Mouse (Mus musculus) hindbrain, embryonic 10.5 days (tissue): ENCODE measurements around the gene Vps33b. TPM values are rescaled to one million over a fixed set of nuclear protein-coding genes. Genes with fewer than 3 reads are reported as not detected.

Experiments
- DNase-seq: peaks from one replicate; pipeline ENCODE4 v3.0.0-alpha.2; 2017; ENCODE audit warnings: low spot score
- H3K27ac ChIP-seq: fragments of 300-500 bp; sonication (generic); 2 replicates; pipeline ENCODE4 v1.5.1; 2016; ENCODE audit warnings: mild to moderate bottlenecking, moderate library complexity
- H3K27me3 ChIP-seq: fragments of 300-500 bp; sonication (generic); 2 replicates; pipeline ENCODE4 v1.6.1; 2016; ENCODE audit warnings: mild to moderate bottlenecking; ENCODE audit not compliant: poor library complexity, insufficient read depth, severe bottlenecking
- H3K36me3 ChIP-seq: fragments of 300-500 bp; sonication (generic); 2 replicates; pipeline ENCODE4 v1.6.1; 2016; ENCODE audit warnings: mild to moderate bottlenecking, moderate library complexity
- H3K4me1 ChIP-seq: fragments of 300-500 bp; sonication (generic); replicated peaks from 2 replicates; pipeline ENCODE4 v1.6.1; 2016; ENCODE audit warnings: mild to moderate bottlenecking
- H3K4me3 ChIP-seq: fragments of 300-500 bp; sonication (generic); 2 replicates; pipeline ENCODE4 v1.5.1; 2016; ENCODE audit warnings: mild to moderate bottlenecking, moderate library complexity
- H3K9me3 ChIP-seq: fragments of 300-500 bp; sonication (generic); 2 replicates; pipeline ENCODE4 v1.6.1; 2016; ENCODE audit warnings: mild to moderate bottlenecking, moderate library complexity
- WGBS: fragments of 180-500 bp; shearing (Covaris S2); methylation state at CpG from one replicate; pipeline ENCODE4 v1.1.7; 2016; 5-methylcytosine and 5-hydroxymethylcytosine counted together
- polyA plus RNA-seq: library from polyadenylated mRNA; unstranded; fragments of >200 nt; fragmentation: Nextera tagmentation; extraction: Ambion mirVana; gene quantifications from 2 replicates; pipeline ENCODE4 v1.2.1, GENCODE M21; 2016

The Vps33b gene
- polyA plus RNA-seq, 1 experiment from 2014 or later = 19.6 TPM

GRCm38 (mm10) chr7:80280998-80281397 lies 11.5 kb downstream of the Vps33b start:
- H3K36me3 ChIP-seq = peaks cover 90% of the 10 kb centered on the region
- 87% methylated on average over 2 of the region's 2 CpGs for WGBS
- H3K9me3 ChIP-seq = no peaks in the 10 kb centered on the region
- H3K4me3 ChIP-seq = no peak overlapping the region
- no peaks in the 10 kb centered on the region for H3K27me3 ChIP-seq
- no peaks in the 10 kb centered on the region for H3K4me1 ChIP-seq
- H3K27ac ChIP-seq = no peak overlapping the region
- no peak for DNase-seq

GRCm38 (mm10) chr7:80281646-80282045 lies 12.2 kb downstream of the Vps33b start:
- Histone ChIP-seq H3K27me3 (no peaks in the 10 kb centered on the region), H3K4me3 (no peak overlapping the region), H3K27ac (no peak overlapping the region), H3K9me3 (no peaks in the 10 kb centered on the region), H3K4me1 (no peaks in the 10 kb centered on the region), H3K36me3 (peaks cover 90% of the 10 kb centered on the region)
- no peak for DNase-seq
- WGBS = 91% methylated on average over 3 of the region's 3 CpGs

GRCm38 (mm10) chr7:80283226-80283918 lies 13.9 kb downstream of the Vps33b start:
- no peak overlapping the region for H3K27ac ChIP-seq
- no peaks in the 10 kb centered on the region for H3K4me1 ChIP-seq
- WGBS = 95% methylated on average over 3 of the region's 3 CpGs
- no peak overlapping the region for H3K4me3 ChIP-seq
- H3K27me3 ChIP-seq = no peaks in the 10 kb centered on the region
- peaks cover 90% of the 10 kb centered on the region for H3K36me3 ChIP-seq
- DNase-seq = no peak
- H3K9me3 ChIP-seq = no peaks in the 10 kb centered on the region

GRCm38 (mm10) chr7:80284391-80284790 lies 14.9 kb downstream of the Vps33b start:
- H3K4me1 ChIP-seq = no peaks in the 10 kb centered on the region
- H3K4me3 ChIP-seq = no peak overlapping the region
- WGBS = 91% methylated on average over 5 of the region's 5 CpGs
- no peaks in the 10 kb centered on the region for H3K9me3 ChIP-seq
- peaks cover 88% of the 10 kb centered on the region for H3K36me3 ChIP-seq
- no peaks in the 10 kb centered on the region for H3K27me3 ChIP-seq
- DNase-seq = no peak
- H3K27ac ChIP-seq = no peak overlapping the region

GRCm38 (mm10) chr7:80285725-80286124 lies 16.3 kb downstream of the Vps33b start:
- Histone ChIP-seq H3K9me3 (no peaks in the 10 kb centered on the region), H3K36me3 (peaks cover 88% of the 10 kb centered on the region), H3K4me1 (no peaks in the 10 kb centered on the region), H3K27ac (no peak overlapping the region), H3K4me3 (no peak overlapping the region), H3K27me3 (no peaks in the 10 kb centered on the region)
- WGBS = 94% methylated on average over 6 of the region's 6 CpGs
- no peak for DNase-seq

- Histone ChIP-seq H3K27ac (no peak overlapping the region), H3K36me3 (peaks cover 87% of the 10 kb centered on the region), H3K4me3 (no peak overlapping the region), H3K9me3 (no peaks in the 10 kb centered on the region), H3K4me1 (no peaks in the 10 kb centered on the region), H3K27me3 (no peaks in the 10 kb centered on the region)
- 87% methylated on average over 10 of the region's 10 CpGs for WGBS
- no peak for DNase-seq
Observed at GRCm38 (mm10) chr7:80287736-80288135, 18.3 kb downstream of the Vps33b start.

GRCm38 (mm10) chr7:80294062-80294763 lies 24.8 kb downstream of the Vps33b start, which contains the start of gene Prc1:
Gene Prc1, plus strand, starts transcription at chr7:80294450.
- Histone ChIP-seq H3K4me3 (peak within 1 kb of the TSS; percentile 75), H3K4me1 (peaks cover 33% of the 10 kb centered on the region), H3K27me3 (no peaks in the 10 kb centered on the region), H3K9me3 (no peaks in the 10 kb centered on the region), H3K27ac (peak within 1 kb of the TSS; percentile 94), H3K36me3 (peaks cover 51% of the 10 kb centered on the region)
- peak; percentile 100 for DNase-seq
- under 1% methylated on average over 52 of the region's 52 CpGs for WGBS

- Histone ChIP-seq H3K27me3 (no peaks in the 10 kb centered on the region), H3K36me3 (peaks cover 52% of the 10 kb centered on the region), H3K4me1 (peaks cover 33% of the 10 kb centered on the region), H3K9me3 (no peaks in the 10 kb centered on the region), H3K4me3 (peak overlapping the region; percentile 75), H3K27ac (peak overlapping the region; percentile 94)
- WGBS = 9% methylated on average over 37 of the region's 37 CpGs
- no peak for DNase-seq
Observed at GRCm38 (mm10) chr7:80294764-80295648, 25.6 kb downstream of the Vps33b start.

- Histone ChIP-seq H3K4me3 (peak overlapping the region; percentile 75), H3K27me3 (no peaks in the 10 kb centered on the region), H3K4me1 (peaks cover 33% of the 10 kb centered on the region), H3K27ac (no peak overlapping the region), H3K9me3 (no peaks in the 10 kb centered on the region), H3K36me3 (peaks cover 52% of the 10 kb centered on the region)
- WGBS = 96% methylated on average over 6 of the region's 6 CpGs
- no peak for DNase-seq
Observed at GRCm38 (mm10) chr7:80296462-80296861, 27.0 kb downstream of the Vps33b start.

GRCm38 (mm10) chr7:80297041-80297440 lies 27.6 kb downstream of the Vps33b start:
- Histone ChIP-seq H3K4me3 (peak overlapping the region; percentile 11), H3K36me3 (peaks cover 56% of the 10 kb centered on the region)

GRCm38 (mm10) chr7:80298754-80299153 lies 29.3 kb downstream of the Vps33b start:
- no peak overlapping the region for H3K4me3 ChIP-seq
- H3K9me3 ChIP-seq = no peaks in the 10 kb centered on the region
- 96% methylated on average over 4 of the region's 4 CpGs for WGBS
- H3K27me3 ChIP-seq = no peaks in the 10 kb centered on the region
- H3K4me1 ChIP-seq = peaks cover 32% of the 10 kb centered on the region
- H3K27ac ChIP-seq = no peak overlapping the region
- H3K36me3 ChIP-seq = peaks cover 74% of the 10 kb centered on the region
- no peak for DNase-seq

More at GRCm38 (mm10) chr7:80297041-80297440, 27.6 kb downstream of the Vps33b start:
- Histone ChIP-seq H3K27ac (no peak overlapping the region; the same call in 1 of the 2 replicates), H3K27me3 (no peaks in the 10 kb centered on the region), H3K4me1 (peaks cover 33% of the 10 kb centered on the region), H3K9me3 (no peaks in the 10 kb centered on the region)
- DNase-seq = no peak
- WGBS = 91% methylated on average over 3 of the region's 3 CpGs

- 91% methylated on average over 3 of the region's 3 CpGs for WGBS
- peaks cover 82% of the 10 kb centered on the region for H3K36me3 ChIP-seq
Observed at GRCm38 (mm10) chr7:80299568-80299967, 30.1 kb downstream of the Vps33b start.

More at GRCm38 (mm10) chr7:80299568-80299967, 30.1 kb downstream of the Vps33b start:
- H3K9me3 ChIP-seq = no peaks in the 10 kb centered on the region
- H3K4me1 ChIP-seq = peaks cover 28% of the 10 kb centered on the region
- no peak overlapping the region for H3K27ac ChIP-seq
- H3K4me3 ChIP-seq = no peak overlapping the region
- H3K27me3 ChIP-seq = no peaks in the 10 kb centered on the region
- no peak for DNase-seq
